Mouse (Mus musculus): ENCODE measurements around the gene Cebpa. TPM values are rescaled to one million over a fixed set of nuclear protein-coding genes. Genes with fewer than 3 reads are reported as not detected.

Cebpa gene
- total and polyA plus RNA-seq, 3 experiments: 2.3 to 4.4 TPM; not detected in 1

DNA sequence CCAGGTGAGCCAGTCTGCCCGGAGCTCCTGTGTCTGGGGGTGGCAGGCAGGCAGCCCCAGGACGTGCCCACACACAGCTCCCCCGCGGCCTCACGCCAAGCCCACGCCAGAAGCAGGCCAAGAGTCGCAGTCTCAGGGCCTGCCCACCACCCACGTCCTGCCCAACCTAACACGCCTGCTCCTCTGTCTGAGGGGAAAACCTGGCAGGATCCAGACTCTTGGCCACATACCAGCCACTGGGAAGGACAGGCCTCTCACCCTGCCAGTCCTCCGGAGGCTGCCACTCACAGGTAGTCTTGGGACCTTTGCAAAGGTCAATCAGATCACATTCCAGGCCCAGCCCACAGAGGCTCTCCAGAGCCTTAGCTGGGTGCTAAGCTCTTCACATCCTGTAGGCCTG is 27.2 kb downstream of the Cebpa start:
- Histone ChIP-seq H3K9me3 (replicated peaks; ENCODE audit: insufficient read depth, low read length) (no peaks in the 10 kb centered on the region), H3K79me2 (ENCODE audit: control insufficient read depth, insufficient read depth, low read length, poor library complexity) (no peaks in the 10 kb centered on the region), H3K9ac (ENCODE audit: control insufficient read depth, low read depth, low read length, poor library complexity, severe bottlenecking) (no peak overlapping the region), H3K27me3 (ENCODE audit: control insufficient read depth in 1 of 2, insufficient read depth in 2 of 2, low read length in 2 of 2) (no peaks in the 10 kb centered on the region), H3K4me3 (ENCODE audit: control insufficient read depth in 1 of 2, insufficient read depth in 1 of 2, low read depth in 2 of 2, low read length in 2 of 2) (no peak overlapping the region), H3K27ac (ENCODE audit: control insufficient read depth, low read depth, low read length) (no peak overlapping the region), H3K36me3 (ENCODE audit: control insufficient read depth in 1 of 2, insufficient read depth in 2 of 2, low read length in 2 of 2) (no peaks in the 10 kb centered on the region), H3K4me1 (ENCODE audit: control insufficient read depth in 1 of 2, insufficient read depth in 2 of 2, low read length in 2 of 2) (peaks cover 0 to 3% of the 10 kb centered on the region in 2 experiments; a peak in 1 of 4 replicates)
- no peak for DNase-seq (ENCODE audit: low read depth, low spot score)
- TF ChIP-seq MYC (IDR thresholded peaks at IDR 0.05; ENCODE audit: low read depth, low read length) (no peak), TAL1 (IDR thresholded peaks at IDR 0.05; ENCODE audit: low read length) (no peak), UBTF (IDR thresholded peaks at IDR 0.05; ENCODE audit: borderline replicate concordance, insufficient read depth, low read depth, low read length) (no peak), GATA1 (IDR thresholded peaks at IDR 0.05; ENCODE audit: low read depth, low read length) (no peak), ZNF384 (IDR thresholded peaks at IDR 0.05; ENCODE audit: low read depth, low read length) (no peak), SIN3A (IDR thresholded peaks at IDR 0.05; ENCODE audit: low read length) (no peak), MXI1 (IDR thresholded peaks at IDR 0.05; ENCODE audit: low read depth, low read length) (no peak), MAX (IDR thresholded peaks at IDR 0.05; ENCODE audit: low read length) (no peak), ELF1 (IDR thresholded peaks at IDR 0.05; ENCODE audit: low read depth, low read length) (no peak), CHD1 (IDR thresholded peaks at IDR 0.05; ENCODE audit: low read depth, low read length) (no peak), JUND (IDR thresholded peaks at IDR 0.05; ENCODE audit: low read depth, low read length) (no peak)

GRCm38 (mm10) chr7:35149616-35150433 is 30.7 kb downstream of the Cebpa start:
- no peak overlapping the region for H3K4me3 ChIP-seq (ENCODE audit: control insufficient read depth in 1 of 2, insufficient read depth in 1 of 2, low read depth in 2 of 2, low read length in 2 of 2)
- H3K27ac ChIP-seq (ENCODE audit: control insufficient read depth, low read depth, low read length): no peak overlapping the region
- H3K9ac ChIP-seq (ENCODE audit: control insufficient read depth, low read depth, low read length, poor library complexity, severe bottlenecking): no peak overlapping the region
- H3K36me3 ChIP-seq (ENCODE audit: control insufficient read depth in 1 of 2, insufficient read depth in 2 of 2, low read length in 2 of 2): peaks cover 0 to 3% of the 10 kb centered on the region in 2 experiments; a peak in 1 of 4 replicates
- no peaks in the 10 kb centered on the region for H3K79me2 ChIP-seq (ENCODE audit: control insufficient read depth, insufficient read depth, low read length, poor library complexity)
- H3K27me3 ChIP-seq (ENCODE audit: control insufficient read depth in 1 of 2, insufficient read depth in 2 of 2, low read length in 2 of 2): no peaks in the 10 kb centered on the region
- peaks cover 2 to 20% of the 10 kb centered on the region in 2 experiments for H3K4me1 ChIP-seq (ENCODE audit: control insufficient read depth in 1 of 2, insufficient read depth in 2 of 2, low read length in 2 of 2)
- no peaks in the 10 kb centered on the region for H3K9me3 ChIP-seq (replicated peaks; ENCODE audit: insufficient read depth, low read length)
- no peak for DNase-seq (ENCODE audit: low read depth, low spot score)
- no peak for TF ChIP-seq CHD1 (IDR thresholded peaks at IDR 0.05; ENCODE audit: low read depth, low read length)

- Histone ChIP-seq H3K79me2 (ENCODE audit: control insufficient read depth, insufficient read depth, low read length, poor library complexity) (no peaks in the 10 kb centered on the region), H3K9ac (ENCODE audit: control insufficient read depth, low read depth, low read length, poor library complexity, severe bottlenecking) (no peak overlapping the region), H3K4me1 (ENCODE audit: control insufficient read depth in 1 of 2, insufficient read depth in 2 of 2, low read length in 2 of 2) (peaks cover 4 to 31% of the 10 kb centered on the region in 2 experiments), H3K27me3 (ENCODE audit: control insufficient read depth in 1 of 2, insufficient read depth in 2 of 2, low read length in 2 of 2) (no peaks in the 10 kb centered on the region), H3K27ac (ENCODE audit: control insufficient read depth, low read depth, low read length) (no peak overlapping the region), H3K4me3 (ENCODE audit: control insufficient read depth in 1 of 2, insufficient read depth in 1 of 2, low read depth in 2 of 2, low read length in 2 of 2) (no peak overlapping the region), H3K9me3 (replicated peaks; ENCODE audit: insufficient read depth, low read length) (no peaks in the 10 kb centered on the region), H3K36me3 (ENCODE audit: control insufficient read depth in 1 of 2, insufficient read depth in 2 of 2, low read length in 2 of 2) (peaks cover 0 to 3% of the 10 kb centered on the region in 2 experiments; a peak in 2 of 4 replicates)
- no peak for DNase-seq (ENCODE audit: low read depth, low spot score)
- TF ChIP-seq BHLHE40 (IDR thresholded peaks at IDR 0.05; ENCODE audit: borderline replicate concordance, low read depth, low read length): no peak
- no peak for TF ChIP-seq ETS1 (IDR thresholded peaks at IDR 0.05; ENCODE audit: low read depth, low read length)
- no peak for TF ChIP-seq HCFC1 (IDR thresholded peaks at IDR 0.05; ENCODE audit: low read depth, low read length)
- no peak for TF ChIP-seq CHD2 (IDR thresholded peaks at IDR 0.05; ENCODE audit: low read length)
- no peak for TF ChIP-seq MYC (IDR thresholded peaks at IDR 0.05; ENCODE audit: low read depth, low read length)
- TF ChIP-seq ZC3H11A (IDR thresholded peaks at IDR 0.05; ENCODE audit: low read depth, low read length): no peak
- no peak for TF ChIP-seq RCOR1 (IDR thresholded peaks at IDR 0.05; ENCODE audit: low read depth, low read length)
- TF ChIP-seq ZNF384 (IDR thresholded peaks at IDR 0.05; ENCODE audit: low read depth, low read length): no peak
- TF ChIP-seq MXI1 (IDR thresholded peaks at IDR 0.05; ENCODE audit: low read depth, low read length): no peak
These were observed 31.8 kb downstream of the Cebpa start for GRCm38 (mm10) chr7:35150860-35151259.
